Mouse (Mus musculus) hindbrain, embryonic 12.5 days (tissue): ENCODE data around the gene Casc1. TPM values are rescaled to one million over a fixed set of nuclear protein-coding genes. Genes with fewer than 3 reads are reported as not detected.
"Not testable (repeated sequence)": the region's sequence is repeated elsewhere in the genome, so short reads cannot be mapped to it uniquely, and the experiment has no call there.

Source experiments
- ATAC-seq: fragments of 200-750 bp; cut with Nextera tagmentation; 2 replicates; pipeline ENCODE4 v1.8.0; 2017; ENCODE audit warnings: moderate TSS enrichment; ENCODE audit not compliant: low FRiP score
- H3K27ac ChIP-seq: fragments of 300-500 bp; sonication (generic); 2 replicates; pipeline ENCODE4 v1.5.1; 2016; ENCODE audit warnings: mild to moderate bottlenecking
- H3K27me3 ChIP-seq: fragments of 300-500 bp; sonication (generic); 2 replicates; pipeline ENCODE4 v1.6.1; 2016; ENCODE audit warnings: mild to moderate bottlenecking
- H3K36me3 ChIP-seq: fragments of 300-500 bp; sonication (generic); 2 replicates; pipeline ENCODE4 v1.6.1; 2016; ENCODE audit warnings: mild to moderate bottlenecking
- H3K4me1 ChIP-seq: fragments of 300-500 bp; sonication (generic); 2 replicates; pipeline ENCODE4 v1.6.1; 2016
- H3K4me2 ChIP-seq: fragments of 300-500 bp; sonication (generic); replicated peaks from 2 replicates; pipeline ENCODE4 v1.6.1; 2016; ENCODE audit warnings: mild to moderate bottlenecking
- H3K4me3 ChIP-seq: fragments of 300-500 bp; sonication (generic); 2 replicates; pipeline ENCODE4 v1.5.1; 2016; ENCODE audit warnings: mild to moderate bottlenecking
- H3K9ac ChIP-seq: fragments of 300-500 bp; sonication (generic); 2 replicates; pipeline ENCODE4 v1.6.1; 2016; ENCODE audit warnings: mild to moderate bottlenecking, moderate library complexity
- H3K9me3 ChIP-seq: fragments of 300-500 bp; sonication (generic); replicated peaks from 2 replicates; pipeline ENCODE4 v1.6.1; 2016; ENCODE audit warnings: mild to moderate bottlenecking
- WGBS: fragments of 180-500 bp; shearing (Covaris S2); methylation state at CpG from one replicate; pipeline ENCODE4 v1.1.7; 2016; 5-methylcytosine and 5-hydroxymethylcytosine counted together
- polyA plus RNA-seq: library from polyadenylated mRNA; unstranded; fragments of >200 nt; fragmentation: Nextera tagmentation; extraction: Ambion mirVana; gene quantifications from 2 replicates; pipeline ENCODE4 v1.2.1, GENCODE M21; 2016

Casc1 gene
- polyA plus RNA-seq, 1 experiment from 2014 or later, result 1.7 TPM

DNA sequence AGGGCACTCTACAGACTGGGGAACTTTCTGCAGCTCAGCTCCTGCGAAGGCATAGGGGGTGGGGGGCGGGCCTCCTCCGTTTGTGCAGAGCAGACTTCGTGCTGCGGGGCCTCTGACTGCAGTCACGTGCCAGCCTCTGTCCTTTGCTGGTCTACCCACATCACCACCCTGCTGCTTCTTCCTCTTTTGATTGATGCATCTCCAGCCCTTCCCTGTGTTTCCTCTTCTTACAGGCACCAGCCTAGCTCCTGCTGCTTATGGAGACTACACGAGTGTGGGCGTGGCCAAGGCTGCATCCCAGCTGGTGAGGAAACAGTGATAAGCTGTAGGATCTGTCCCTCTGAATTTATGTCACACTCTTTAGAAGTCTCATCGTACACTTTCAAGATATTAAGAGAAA lies 61.8 kb downstream of the Casc1 start:
- H3K36me3 ChIP-seq, result no peaks in the 10 kb centered on the region
- H3K27me3 ChIP-seq, result no peaks in the 10 kb centered on the region
- H3K9me3 ChIP-seq, result no peaks in the 10 kb centered on the region
- 0 out of 2 replicates have a peak, but pooled peaks cover 3% of the 10 kb centered on the region for H3K4me1 ChIP-seq
- 0 out of 2 replicates have a peak, but pooled peaks have one; percentile 43 for ATAC-seq
- H3K4me2 ChIP-seq, result no peak overlapping the region
- H3K9ac ChIP-seq, result no peak overlapping the region
- H3K4me3 ChIP-seq, result no peak overlapping the region
- 45% methylated on average over 9 of the region's 9 CpGs for WGBS
- H3K27ac ChIP-seq, result no peak overlapping the region

- no peak for ATAC-seq
- Histone ChIP-seq H3K4me2 (no peak overlapping the region), H3K9me3 (no peaks in the 10 kb centered on the region), H3K9ac (no peak overlapping the region), H3K36me3 (no peaks in the 10 kb centered on the region), H3K4me3 (no peak overlapping the region), H3K4me1 (0 out of 2 replicates have a peak, but pooled peaks cover 3% of the 10 kb centered on the region), H3K27ac (no peak overlapping the region), H3K27me3 (no peaks in the 10 kb centered on the region)
- 87% methylated on average over 16 of the region's 16 CpGs for WGBS
These were observed 63.1 kb downstream of the Casc1 start for GRCm38 (mm10) chr6:145147716-145148115.

- Histone ChIP-seq H3K4me3 (no peak overlapping the region), H3K9me3 (no peaks in the 10 kb centered on the region), H3K36me3 (no peaks in the 10 kb centered on the region), H3K4me2 (no peak overlapping the region), H3K27ac (no peak overlapping the region), H3K9ac (no peak overlapping the region), H3K27me3 (no peaks in the 10 kb centered on the region), H3K4me1 (0 out of 2 replicates have a peak, but pooled peaks cover 3% of the 10 kb centered on the region)
- no peak for ATAC-seq
- WGBS, result 74% methylated on average over 7 of the region's 7 CpGs
These were observed 65.6 kb downstream of the Casc1 start for GRCm38 (mm10) chr6:145145173-145145572.

DNA sequence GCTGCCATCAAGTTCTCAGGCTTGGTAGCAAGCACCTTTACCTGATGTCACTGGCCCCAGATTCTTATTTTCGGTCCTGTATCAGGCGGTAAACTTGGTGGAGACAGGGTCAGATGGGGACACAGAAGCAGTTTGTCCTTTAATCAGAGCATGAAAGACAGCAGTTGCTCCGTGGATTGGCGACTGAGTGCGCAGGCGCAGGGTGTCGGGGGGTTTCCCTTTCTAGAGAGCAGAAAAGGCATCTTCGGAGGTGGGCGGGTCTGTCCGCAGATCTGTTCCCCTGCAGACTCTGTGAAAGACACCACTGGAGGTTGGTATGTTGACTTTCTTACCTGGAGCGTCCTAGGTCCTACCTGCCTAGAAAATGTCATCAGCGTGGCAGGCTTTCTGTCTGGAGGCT lies 69.0 kb downstream of the Casc1 start:
- H3K4me2 ChIP-seq, result no peak overlapping the region
- H3K4me3 ChIP-seq, result no peak overlapping the region
- H3K4me1 ChIP-seq, result 0 out of 2 replicates have a peak, but pooled peaks cover 3% of the 10 kb centered on the region
- ATAC-seq, result no peak
- no peak overlapping the region for H3K9ac ChIP-seq
- H3K9me3 ChIP-seq, result no peaks in the 10 kb centered on the region
- no peaks in the 10 kb centered on the region for H3K36me3 ChIP-seq
- no peaks in the 10 kb centered on the region for H3K27me3 ChIP-seq
- WGBS, result 93% methylated on average over 12 of the region's 12 CpGs
- no peak overlapping the region for H3K27ac ChIP-seq

DNA sequence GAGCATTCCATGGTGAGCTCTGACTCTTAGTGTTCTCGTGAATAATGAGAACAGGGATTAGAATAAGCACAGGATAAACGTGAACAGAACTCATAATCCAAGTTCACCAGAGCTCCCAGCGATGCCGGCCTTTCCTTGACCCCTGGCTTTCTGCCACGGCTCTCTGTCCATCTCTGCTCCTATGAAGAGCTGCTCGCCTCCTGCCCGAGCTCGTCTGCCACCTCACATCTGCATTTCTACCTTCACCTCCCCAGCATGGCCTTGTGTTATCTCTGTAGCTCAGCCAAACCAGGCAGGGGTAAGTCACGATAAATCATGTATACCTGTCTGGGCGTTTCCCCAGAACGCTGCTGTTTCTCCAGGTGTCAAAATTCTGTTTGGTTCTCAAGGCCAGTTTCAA lies 70.1 kb downstream of the Casc1 start:
- WGBS, result 79% methylated on average over 11 of the region's 11 CpGs
- Histone ChIP-seq H3K9ac (no peak overlapping the region), H3K4me2 (no peak overlapping the region), H3K27me3 (no peaks in the 10 kb centered on the region), H3K4me1 (0 out of 2 replicates have a peak, but pooled peaks cover 3% of the 10 kb centered on the region), H3K36me3 (no peaks in the 10 kb centered on the region), H3K27ac (no peak overlapping the region), H3K4me3 (no peak overlapping the region), H3K9me3 (no peaks in the 10 kb centered on the region)
- ATAC-seq, result no peak

DNA sequence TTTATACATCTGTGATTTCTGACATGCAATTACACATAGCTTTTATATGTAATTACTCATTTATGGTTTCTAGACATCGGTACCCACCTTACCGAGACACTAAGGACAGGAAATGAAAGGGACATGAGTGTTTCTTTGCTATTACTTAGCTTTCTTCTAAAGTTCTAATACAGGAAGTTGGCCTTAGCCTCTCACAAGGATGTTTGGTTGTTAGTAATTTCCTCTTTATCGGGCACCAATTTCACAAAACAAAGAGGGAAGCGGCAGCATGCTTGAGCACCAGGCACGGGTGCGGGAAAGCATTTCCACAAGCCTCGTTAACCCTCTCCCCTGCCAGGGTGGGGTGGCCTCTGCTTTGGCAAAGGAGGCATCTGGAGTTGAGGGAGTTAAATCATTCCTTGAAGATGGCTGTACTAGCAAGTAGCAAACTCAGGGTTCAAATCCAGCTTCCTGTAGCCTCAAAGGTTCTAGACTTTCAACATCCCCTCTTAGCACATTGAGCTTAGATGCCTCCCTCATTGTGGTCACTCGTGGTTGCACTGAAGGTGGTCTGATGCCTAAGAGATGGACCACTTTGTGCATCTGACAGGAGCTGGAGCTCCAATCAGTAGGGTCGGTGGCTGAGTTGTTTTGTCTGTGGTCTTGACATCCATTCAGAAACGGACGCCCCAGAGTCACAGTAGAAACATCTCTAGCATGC lies 70.9 kb downstream of the Casc1 start:
- no peaks in the 10 kb centered on the region for H3K36me3 ChIP-seq
- ATAC-seq, result no peak
- H3K27ac ChIP-seq, result no peak overlapping the region
- no peak overlapping the region for H3K9ac ChIP-seq
- H3K4me1 ChIP-seq, result 0 out of 2 replicates have a peak, but pooled peaks cover 3% of the 10 kb centered on the region
- no peak overlapping the region for H3K4me2 ChIP-seq
- H3K27me3 ChIP-seq, result no peaks in the 10 kb centered on the region
- H3K4me3 ChIP-seq, result no peak overlapping the region
- WGBS, result 79% methylated on average over 11 of the region's 11 CpGs
- H3K9me3 ChIP-seq, result no peaks in the 10 kb centered on the region

DNA sequence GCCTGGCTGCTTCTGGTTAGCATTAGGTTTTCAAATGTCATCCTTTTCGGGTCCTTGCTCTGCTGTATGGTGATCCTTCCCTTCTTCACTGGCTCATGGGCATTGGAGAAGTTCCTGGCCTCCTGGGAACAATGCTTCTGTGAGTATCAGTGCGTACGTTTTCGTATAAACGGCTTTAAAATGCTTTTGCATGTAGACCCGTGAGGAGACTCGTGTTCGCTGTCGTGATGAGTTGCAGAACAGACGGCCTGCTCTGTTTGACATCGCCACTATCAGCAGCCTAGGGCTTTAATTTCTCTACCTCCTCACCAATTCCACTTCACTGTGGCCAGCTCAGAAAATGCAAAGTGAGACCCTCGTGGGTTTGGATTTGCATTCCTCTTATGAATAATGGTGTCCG lies 71.6 kb downstream of the Casc1 start:
- Histone ChIP-seq H3K27ac (no peak overlapping the region), H3K9me3 (no peaks in the 10 kb centered on the region), H3K4me2 (no peak overlapping the region), H3K36me3 (no peaks in the 10 kb centered on the region), H3K27me3 (no peaks in the 10 kb centered on the region), H3K9ac (no peak overlapping the region), H3K4me3 (no peak overlapping the region), H3K4me1 (0 out of 2 replicates have a peak, but pooled peaks cover 2% of the 10 kb centered on the region)
- WGBS, result 88% methylated on average over 13 of the region's 13 CpGs
- ATAC-seq, result no peak

GRCm38 (mm10) chr6:145136831-145137230 lies 74.0 kb downstream of the Casc1 start:
- no peaks in the 10 kb centered on the region for H3K4me1 ChIP-seq
- no peak overlapping the region for H3K4me2 ChIP-seq
- no peak overlapping the region for H3K9ac ChIP-seq
- H3K36me3 ChIP-seq, result no peaks in the 10 kb centered on the region
- no peak overlapping the region for H3K4me3 ChIP-seq
- 84% methylated on average over 5 of the region's 5 CpGs for WGBS
- no peak for ATAC-seq
- H3K27me3 ChIP-seq, result no peaks in the 10 kb centered on the region
- H3K9me3 ChIP-seq, result no peaks in the 10 kb centered on the region
- no peak overlapping the region for H3K27ac ChIP-seq

DNA sequence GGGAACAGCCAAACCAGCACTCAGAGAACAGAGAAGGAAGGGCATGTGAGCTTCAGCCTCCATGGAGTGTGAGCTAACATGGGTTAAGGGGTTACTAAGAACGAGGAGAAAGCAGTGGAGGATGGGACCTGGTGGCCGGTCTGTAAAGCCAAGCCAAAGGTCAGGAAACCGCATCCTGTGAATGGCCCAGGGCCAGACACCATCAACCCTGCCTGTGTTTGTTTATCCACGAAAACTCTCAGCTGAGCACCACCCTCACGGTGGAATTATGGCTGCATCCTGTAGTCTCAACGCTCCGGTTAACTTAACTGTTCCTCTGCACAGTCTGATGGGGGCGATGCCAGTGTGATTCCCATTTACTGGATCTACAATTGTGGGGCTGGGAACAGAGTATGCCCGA lies 75.0 kb downstream of the Casc1 start:
- H3K27ac ChIP-seq, result no peak overlapping the region
- ATAC-seq, result no peak
- no peaks in the 10 kb centered on the region for H3K4me1 ChIP-seq
- H3K9me3 ChIP-seq, result no peaks in the 10 kb centered on the region
- H3K4me3 ChIP-seq, result no peak overlapping the region
- WGBS, result 66% methylated on average over 9 of the region's 9 CpGs
- no peaks in the 10 kb centered on the region for H3K27me3 ChIP-seq
- H3K9ac ChIP-seq, result no peak overlapping the region
- H3K4me2 ChIP-seq, result no peak overlapping the region
- H3K36me3 ChIP-seq, result no peaks in the 10 kb centered on the region

GRCm38 (mm10) chr6:145135295-145135694 lies 75.5 kb downstream of the Casc1 start:
- H3K36me3 ChIP-seq, result no peaks in the 10 kb centered on the region
- H3K4me1 ChIP-seq, result no peaks in the 10 kb centered on the region
- no peak overlapping the region for H3K4me3 ChIP-seq
- H3K4me2 ChIP-seq, result no peak overlapping the region
- no peak for ATAC-seq
- H3K9ac ChIP-seq, result no peak overlapping the region
- no peaks in the 10 kb centered on the region for H3K9me3 ChIP-seq
- H3K27me3 ChIP-seq, result no peaks in the 10 kb centered on the region
- H3K27ac ChIP-seq, result no peak overlapping the region
- 74% methylated on average over 3 of the region's 3 CpGs for WGBS

GRCm38 (mm10) chr6:145132969-145133368 lies 77.8 kb downstream of the Casc1 start:
- H3K4me2 ChIP-seq, ATAC-seq, H3K4me3 ChIP-seq, H3K9me3 ChIP-seq, H3K27ac ChIP-seq, H3K9ac ChIP-seq, H3K4me1 ChIP-seq, H3K27me3 ChIP-seq, H3K36me3 ChIP-seq: not testable (repeated sequence)
- WGBS, result 81% methylated on average over 5 of the region's 5 CpGs

GRCm38 (mm10) chr6:145131991-145132390 lies 78.8 kb downstream of the Casc1 start:
- 93% methylated on average over 5 of the region's 5 CpGs for WGBS
- no peaks in the 10 kb centered on the region for H3K9me3 ChIP-seq
- no peak overlapping the region for H3K4me2 ChIP-seq
- H3K4me3 ChIP-seq, result no peak overlapping the region
- H3K27me3 ChIP-seq, result no peaks in the 10 kb centered on the region
- no peak overlapping the region for H3K9ac ChIP-seq
- no peak overlapping the region for H3K27ac ChIP-seq
- H3K36me3 ChIP-seq, result no peaks in the 10 kb centered on the region
- no peak for ATAC-seq
- H3K4me1 ChIP-seq, result no peaks in the 10 kb centered on the region

DNA sequence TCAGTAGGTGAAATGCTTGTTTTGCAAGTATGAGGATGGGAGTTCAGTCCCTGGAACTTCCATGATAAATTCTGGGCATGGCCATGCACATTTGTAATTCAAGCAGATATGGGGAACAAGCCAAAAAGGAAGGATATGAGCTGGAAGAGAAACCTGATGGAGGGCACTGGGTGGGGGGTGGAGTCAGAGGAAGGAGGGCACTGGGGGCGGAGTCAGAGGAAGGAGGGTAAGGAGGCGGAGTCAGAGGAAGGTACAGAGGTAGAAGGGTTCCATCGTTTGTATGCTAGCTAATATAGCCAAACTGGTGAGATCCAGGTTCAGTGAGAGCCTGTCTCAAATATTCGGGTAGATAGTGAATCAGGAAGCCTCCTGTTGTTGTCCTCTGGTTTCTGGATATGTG lies 81.2 kb downstream of the Casc1 start:
- no peak for ATAC-seq

More for the DNA sequence above, 81.2 kb downstream of the Casc1 start:
- Histone ChIP-seq H3K9me3 (no peaks in the 10 kb centered on the region), H3K9ac (no peak overlapping the region), H3K4me3 (no peak overlapping the region), H3K27me3 (no peaks in the 10 kb centered on the region), H3K4me2 (no peak overlapping the region), H3K36me3 (no peaks in the 10 kb centered on the region), H3K4me1 (peaks cover 3% of the 10 kb centered on the region; the same call in 1 of the 2 replicates), H3K27ac (no peak overlapping the region)
- 75% methylated on average over 4 of the region's 4 CpGs for WGBS
